Mouse (Mus musculus) midbrain, embryonic 10.5 days (tissue): ENCODE results near the gene Exosc6. TPM values are rescaled to one million over a fixed set of nuclear protein-coding genes. Genes with fewer than 3 reads are reported as not detected.
"Not testable (repeated sequence)": the region's sequence is repeated elsewhere in the genome, so short reads cannot be mapped to it uniquely, and the experiment has no call there.

Source experiments
- DNase-seq: peaks from one replicate; pipeline ENCODE4 v3.0.0-alpha.2; 2017; ENCODE audit warnings: low spot score
- H3K27ac ChIP-seq: fragments of 300-500 bp; sonication (generic); replicated peaks from 2 replicates; pipeline ENCODE4 v1.5.1; 2016; ENCODE audit warnings: mild to moderate bottlenecking
- H3K27me3 ChIP-seq: fragments of 300-500 bp; sonication (generic); 2 replicates; pipeline ENCODE4 v1.6.1; 2016; ENCODE audit warnings: low read depth, mild to moderate bottlenecking; ENCODE audit not compliant: poor library complexity, severe bottlenecking
- H3K36me3 ChIP-seq: fragments of 300-500 bp; sonication (generic); 2 replicates; pipeline ENCODE4 v1.6.1; 2016; ENCODE audit warnings: mild to moderate bottlenecking, moderate library complexity
- H3K4me1 ChIP-seq: fragments of 300-500 bp; sonication (generic); 2 replicates; pipeline ENCODE4 v1.6.1; 2016
- H3K4me3 ChIP-seq: fragments of 300-500 bp; sonication (generic); 2 replicates; pipeline ENCODE4 v1.5.1; 2016; ENCODE audit warnings: mild to moderate bottlenecking, moderate library complexity
- H3K9me3 ChIP-seq: fragments of 300-500 bp; sonication (generic); replicated peaks from 2 replicates; pipeline ENCODE4 v1.6.1; 2016; ENCODE audit warnings: mild to moderate bottlenecking
- WGBS: fragments of 180-500 bp; shearing (Covaris S2); methylation state at CpG from one replicate; pipeline ENCODE4 v1.1.7; 2016; 5-methylcytosine and 5-hydroxymethylcytosine counted together
- polyA plus RNA-seq: library from polyadenylated mRNA; unstranded; fragments of >200 nt; fragmentation: Nextera tagmentation; extraction: Ambion mirVana; gene quantifications from 2 replicates; pipeline ENCODE4 v1.2.1, GENCODE M21; 2016

Exosc6 gene
- polyA plus RNA-seq, 1 experiment from 2014 or later = 14.4 TPM

- DNase-seq = no peak
- H3K4me3 ChIP-seq = no peak overlapping the region
- H3K4me1 ChIP-seq = peaks cover 7% of the 10 kb centered on the region
- H3K9me3 ChIP-seq = no peaks in the 10 kb centered on the region
- 27% methylated on average over 10 of the region's 10 CpGs for WGBS
- H3K36me3 ChIP-seq = no peaks in the 10 kb centered on the region
- no peaks in the 10 kb centered on the region for H3K27me3 ChIP-seq
- H3K27ac ChIP-seq = no peak overlapping the region
These were observed 11.3 kb downstream of the Exosc6 start for GRCm38 (mm10) chr8:111067439-111067838.

GRCm38 (mm10) chr8:111068660-111069059 lies 12.5 kb downstream of the Exosc6 start:
- not testable (repeated sequence) for H3K27ac ChIP-seq, H3K36me3 ChIP-seq, H3K27me3 ChIP-seq, H3K4me3 ChIP-seq, H3K9me3 ChIP-seq, H3K4me1 ChIP-seq, DNase-seq
- 90% methylated on average over 9 of the region's 9 CpGs for WGBS

DNA sequence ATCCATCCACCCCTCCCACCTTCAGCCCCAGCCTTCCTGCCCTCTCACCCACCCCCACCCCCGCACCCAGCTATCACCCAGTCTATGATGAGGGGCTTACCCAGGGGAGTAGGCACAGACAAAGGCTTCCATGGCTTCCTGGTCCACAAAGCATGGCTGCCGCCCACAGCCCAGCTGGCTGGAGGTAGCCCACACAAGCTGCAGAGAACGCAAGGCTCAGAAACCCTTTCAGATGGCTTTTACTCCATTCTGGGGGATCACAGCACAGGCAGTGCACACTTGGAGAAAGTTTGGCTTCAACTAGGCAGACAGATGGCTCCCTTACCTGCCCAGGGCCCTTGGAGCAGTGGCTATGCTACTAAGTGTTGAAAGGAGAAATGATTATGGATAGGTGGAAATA lies 19.8 kb downstream of the Exosc6 start:
- Histone ChIP-seq H3K9me3 (no peaks in the 10 kb centered on the region), H3K36me3 (no peaks in the 10 kb centered on the region), H3K4me1 (peaks cover 23% of the 10 kb centered on the region), H3K27me3 (no peaks in the 10 kb centered on the region), H3K4me3 (no peak overlapping the region), H3K27ac (0 out of 2 replicates have a peak overlapping the region, but pooled peaks have one; percentile 13)
- 82% methylated on average over 3 of the region's 3 CpGs for WGBS
- no peak for DNase-seq

GRCm38 (mm10) chr8:111079461-111079860 lies 23.3 kb downstream of the Exosc6 start:
- no peak for DNase-seq
- Histone ChIP-seq H3K27ac (no peak overlapping the region), H3K27me3 (no peaks in the 10 kb centered on the region), H3K4me3 (no peak overlapping the region; the same call in 1 of the 2 replicates), H3K9me3 (no peaks in the 10 kb centered on the region), H3K36me3 (no peaks in the 10 kb centered on the region), H3K4me1 (peaks cover 40% of the 10 kb centered on the region)
- WGBS = 71% methylated on average over 5 of the region's 5 CpGs

DNA sequence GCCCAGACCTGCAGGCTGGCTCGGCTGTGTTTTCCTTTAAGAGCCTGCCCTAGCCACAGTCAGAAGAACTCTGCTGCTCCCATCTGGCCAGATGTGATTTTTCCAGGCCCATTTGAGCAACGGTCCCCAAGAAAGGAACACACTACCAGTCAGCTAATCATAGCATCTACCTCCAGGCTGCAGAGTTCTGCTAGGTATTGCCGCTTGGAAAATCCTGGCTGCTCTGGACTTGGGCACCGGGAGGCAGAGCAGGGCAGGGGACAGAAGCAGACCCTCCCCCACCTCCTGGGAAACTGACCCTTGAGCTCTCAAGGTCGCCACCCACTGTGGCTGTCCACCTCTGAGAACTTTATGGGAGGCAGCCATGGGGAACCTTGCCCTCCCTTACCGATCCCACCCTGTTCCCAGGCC lies 23.7 kb downstream of the Exosc6 start:
- Histone ChIP-seq H3K27ac (peak overlapping the region; percentile 46; the same call in 1 of the 2 replicates), H3K4me3 (peak overlapping the region; percentile 14; the same call in 1 of the 2 replicates), H3K27me3 (no peaks in the 10 kb centered on the region), H3K9me3 (no peaks in the 10 kb centered on the region), H3K4me1 (peaks cover 40% of the 10 kb centered on the region), H3K36me3 (no peaks in the 10 kb centered on the region)
- DNase-seq = peak; percentile 37
- WGBS = 35% methylated on average over 6 of the region's 6 CpGs

GRCm38 (mm10) chr8:111081580-111082258 lies 25.6 kb downstream of the Exosc6 start:
- no peak for DNase-seq
- peak overlapping the region; percentile 5; the same call in 1 of the 2 replicates for H3K4me3 ChIP-seq
- H3K9me3 ChIP-seq = no peaks in the 10 kb centered on the region
- 47% methylated on average over 12 of the region's 12 CpGs for WGBS
- peaks cover 40% of the 10 kb centered on the region for H3K4me1 ChIP-seq
- no peaks in the 10 kb centered on the region for H3K27me3 ChIP-seq
- H3K36me3 ChIP-seq = no peaks in the 10 kb centered on the region
- peak overlapping the region; percentile 46 for H3K27ac ChIP-seq

DNA sequence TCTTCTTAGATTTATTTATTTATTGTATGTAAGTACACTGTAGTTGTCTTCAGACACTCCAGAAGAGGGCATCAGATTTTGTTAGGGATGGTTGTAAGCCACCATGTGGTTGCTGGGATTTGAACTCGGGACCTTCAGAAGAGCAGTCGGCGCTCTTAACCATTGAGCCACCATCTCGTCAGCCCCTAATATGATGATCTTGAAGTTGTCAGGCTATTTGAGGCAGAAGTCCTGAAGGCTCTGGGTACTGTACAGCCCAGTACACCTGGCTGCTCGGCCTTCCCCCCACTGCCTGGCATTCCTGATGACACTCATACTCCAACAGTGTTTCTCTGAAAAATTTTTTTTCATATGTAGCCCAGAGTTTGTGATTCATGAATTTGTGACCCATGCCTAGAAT lies 27.8 kb downstream of the Exosc6 start:
- not testable (repeated sequence) for H3K36me3 ChIP-seq, DNase-seq, H3K9me3 ChIP-seq, H3K4me3 ChIP-seq, H3K27me3 ChIP-seq, H3K27ac ChIP-seq
- peaks cover 37% of the 10 kb centered on the region for H3K4me1 ChIP-seq
- 87% methylated on average over 5 of the region's 5 CpGs for WGBS

DNA sequence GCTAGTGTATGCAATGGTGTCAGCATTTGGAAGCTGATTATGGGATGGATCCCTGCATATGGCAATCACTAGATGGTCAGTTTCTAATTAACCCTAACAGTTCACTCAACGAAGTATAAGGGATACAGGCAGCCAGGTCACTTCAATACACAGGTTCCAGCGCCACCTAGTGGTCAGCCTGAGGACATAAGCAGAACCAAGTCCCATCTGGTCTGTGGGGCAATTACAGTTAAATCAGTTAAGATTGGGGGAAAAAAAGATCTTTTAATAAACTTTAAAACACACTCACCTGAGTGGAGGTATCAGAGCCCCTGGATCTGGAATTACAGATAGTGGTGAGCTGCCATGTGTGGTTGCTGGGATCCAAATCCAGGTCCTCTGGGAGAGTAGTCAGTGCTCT lies 34.0 kb downstream of the Exosc6 start:
- WGBS = 0% methylated on average over 2 of the region's 2 CpGs
- DNase-seq = peak; percentile 80
- H3K27ac ChIP-seq = no peak overlapping the region
- H3K4me1 ChIP-seq = peaks cover 9% of the 10 kb centered on the region
- no peaks in the 10 kb centered on the region for H3K9me3 ChIP-seq
- no peaks in the 10 kb centered on the region for H3K27me3 ChIP-seq
- no peaks in the 10 kb centered on the region for H3K36me3 ChIP-seq
- H3K4me3 ChIP-seq = no peak overlapping the region

DNA sequence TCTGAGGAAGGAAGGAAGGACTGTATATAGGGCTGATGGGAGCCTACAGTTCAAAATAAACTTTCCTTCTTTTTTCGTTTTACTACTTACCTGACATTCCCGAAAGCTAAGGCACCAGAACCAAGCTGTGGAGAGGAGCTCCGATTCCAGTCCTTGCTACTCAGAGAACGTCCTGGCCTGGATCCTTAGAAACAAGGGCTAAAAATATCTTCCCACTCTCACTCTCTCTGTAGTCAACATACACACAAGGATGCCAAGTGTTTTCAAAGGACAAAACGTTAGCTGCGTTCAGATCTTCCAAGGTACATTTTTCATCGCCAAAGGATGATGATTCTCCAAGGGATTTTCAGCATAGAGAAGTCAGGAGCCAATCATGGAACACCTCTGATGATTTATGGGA lies 35.6 kb downstream of the Exosc6 start:
- H3K36me3 ChIP-seq = no peaks in the 10 kb centered on the region
- H3K27ac ChIP-seq = no peak overlapping the region
- H3K9me3 ChIP-seq = no peaks in the 10 kb centered on the region
- DNase-seq = no peak
- H3K27me3 ChIP-seq = no peaks in the 10 kb centered on the region
- 82% methylated on average over 7 of the region's 7 CpGs for WGBS
- peaks cover 20% of the 10 kb centered on the region for H3K4me1 ChIP-seq
- no peak overlapping the region for H3K4me3 ChIP-seq

- H3K27me3 ChIP-seq, DNase-seq, H3K9me3 ChIP-seq, H3K36me3 ChIP-seq, H3K27ac ChIP-seq, H3K4me3 ChIP-seq: not testable (repeated sequence)
- peaks cover 20% of the 10 kb centered on the region for H3K4me1 ChIP-seq
- WGBS = 87% methylated on average over 6 of the region's 6 CpGs
These were observed 36.2 kb downstream of the Exosc6 start, which contains the start of gene Clec18a for GRCm38 (mm10) chr8:111092326-111092725. TSS of gene Clec18a (minus strand) at chr8:111092426.

GRCm38 (mm10) chr8:111093865-111094718 lies 38.0 kb downstream of the Exosc6 start, which contains the start of gene Pdpr:
TSS of gene Pdpr (plus strand) at chr8:111094630.
- WGBS = 5% methylated on average over 72 of the region's 72 CpGs
- Histone ChIP-seq H3K4me3 (peak within 1 kb of the TSS; percentile 71), H3K27ac (peak within 1 kb of the TSS; percentile 71), H3K4me1 (peaks cover 20% of the 10 kb centered on the region), H3K27me3 (no peaks in the 10 kb centered on the region), H3K36me3 (no peaks in the 10 kb centered on the region), H3K9me3 (no peaks in the 10 kb centered on the region)
- peak; percentile 92 for DNase-seq

DNA sequence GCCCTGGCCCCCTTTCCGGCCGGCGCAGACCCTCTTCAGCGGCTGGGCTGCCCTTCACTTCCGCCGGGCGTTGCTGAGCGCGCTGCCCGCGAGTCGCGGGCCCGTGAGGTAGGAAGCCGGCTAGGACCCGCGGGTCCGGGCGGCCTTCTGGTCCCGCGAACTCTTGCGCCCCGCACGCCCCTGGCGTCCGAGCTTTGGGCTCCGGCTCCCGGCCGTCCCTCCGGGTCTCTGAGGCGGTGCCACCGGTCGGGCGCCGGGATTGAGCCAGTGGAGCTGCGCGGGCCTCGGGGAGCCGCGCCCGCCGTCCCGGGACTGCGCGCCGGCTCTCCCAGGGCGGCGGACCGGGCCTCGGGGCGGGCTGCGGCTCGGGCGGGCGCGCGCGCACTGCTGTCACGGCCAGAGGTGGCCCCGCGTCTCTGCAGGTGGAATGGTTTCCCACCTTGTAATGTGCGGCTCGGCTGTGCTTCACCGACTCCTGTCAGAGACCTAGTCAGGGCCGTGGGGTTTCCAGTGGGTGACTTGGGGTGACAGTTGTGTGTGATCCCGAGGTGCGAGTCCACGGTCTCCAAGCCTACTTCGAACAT lies 38.7 kb downstream of the Exosc6 start:
- H3K27me3 ChIP-seq, DNase-seq, H3K36me3 ChIP-seq, H3K9me3 ChIP-seq: not testable (repeated sequence)
- peaks cover 20% of the 10 kb centered on the region for H3K4me1 ChIP-seq
- peak overlapping the region; percentile 71 for H3K4me3 ChIP-seq
- H3K27ac ChIP-seq = peak overlapping the region; percentile 71
- WGBS = under 1% methylated on average over 68 of the region's 69 CpGs
